Mouse (Mus musculus) lung, postnatal 4 days (tissue): Measurements from ENCODE around the gene Rabgef1.

Source experiments
- DNase-seq, 2 experiments: peaks; one replicate each; pipeline ENCODE4 v3.0.0; 2021

The Rabgef1 gene

GRCm38 (mm10) chr5:130173012-130173411 lies 1.4 kb downstream of the Rabgef1 start:
- no peak for DNase-seq

- peak; percentile 44 to 77 for DNase-seq
These were observed 6.3 kb downstream of the Rabgef1 start for GRCm38 (mm10) chr5:130177871-130178270.

- DNase-seq = no peak
These were observed 8.8 kb downstream of the Rabgef1 start for GRCm38 (mm10) chr5:130180362-130180761.

GRCm38 (mm10) chr5:130181740-130182540 lies 10.3 kb downstream of the Rabgef1 start:
- DNase-seq = no peak

GRCm38 (mm10) chr5:130182541-130182821 lies 10.9 kb downstream of the Rabgef1 start:
- no peak for DNase-seq

GRCm38 (mm10) chr5:130184193-130184856 lies 12.7 kb downstream of the Rabgef1 start:
- DNase-seq = no peak

- no peak for DNase-seq
These were observed 13.7 kb downstream of the Rabgef1 start for GRCm38 (mm10) chr5:130185312-130185711.

GRCm38 (mm10) chr5:130187383-130187782 lies 15.8 kb downstream of the Rabgef1 start:
- DNase-seq = peak in 1 of 2 experiments; percentile 45

GRCm38 (mm10) chr5:130190909-130191308 lies 19.3 kb downstream of the Rabgef1 start:
- peak in 1 of 2 experiments; percentile 12 for DNase-seq

GRCm38 (mm10) chr5:130191865-130192264 lies 20.3 kb downstream of the Rabgef1 start:
- DNase-seq = no peak

GRCm38 (mm10) chr5:130192356-130192944 lies 20.9 kb downstream of the Rabgef1 start:
- peak; percentile 52 to 73 for DNase-seq

- peak in 1 of 2 experiments; percentile 21 for DNase-seq
These were observed 22.2 kb downstream of the Rabgef1 start for GRCm38 (mm10) chr5:130193760-130194159.

GRCm38 (mm10) chr5:130196307-130196706 lies 24.7 kb downstream of the Rabgef1 start:
- DNase-seq = no peak

- DNase-seq = no peak
These were observed 25.9 kb downstream of the Rabgef1 start for GRCm38 (mm10) chr5:130197454-130197853.

GRCm38 (mm10) chr5:130197981-130198380 lies 26.4 kb downstream of the Rabgef1 start:
- DNase-seq = no peak

GRCm38 (mm10) chr5:130200233-130201029 lies 28.8 kb downstream of the Rabgef1 start:
- peak; percentile 60 to 84 for DNase-seq

GRCm38 (mm10) chr5:130203948-130204347 lies 32.4 kb downstream of the Rabgef1 start:
- DNase-seq = no peak

GRCm38 (mm10) chr5:130204560-130204959 lies 33.0 kb downstream of the Rabgef1 start:
- DNase-seq = no peak

- no peak for DNase-seq
These were observed 33.9 kb downstream of the Rabgef1 start for GRCm38 (mm10) chr5:130205441-130206023.

GRCm38 (mm10) chr5:130207299-130207698 lies 35.7 kb downstream of the Rabgef1 start:
- DNase-seq = peak; percentile 41 to 71

- DNase-seq = peak in 1 of 2 experiments; percentile 21
These were observed 41.4 kb downstream of the Rabgef1 start for GRCm38 (mm10) chr5:130212956-130213355.

GRCm38 (mm10) chr5:130216781-130217180 lies 45.2 kb downstream of the Rabgef1 start, which contains the start of gene Tmem248:
Gene Tmem248, plus strand, starts transcription at chr5:130217081.
- DNase-seq = no peak

- DNase-seq = peak; percentile 31 to 47
These were observed 45.8 kb downstream of the Rabgef1 start for GRCm38 (mm10) chr5:130217406-130217805.
